Mouse (Mus musculus) layer of hippocampus, postnatal 10 days (tissue): ENCODE results near the gene Abo. TPM values are rescaled to one million over a fixed set of nuclear protein-coding genes. Genes with fewer than 3 reads are reported as not detected.

Experiments
- DNase-seq, 2 experiments: peaks; one replicate each; pipeline ENCODE4 v3.0.0; 2021; ENCODE audit warnings: low spot score in 2 of 2
- total RNA-seq, 2 experiments: library from RNA; stranded (reverse); gene quantifications; 2 replicates each; pipeline ENCODE4 v1.2.3; 2021

The Abo gene
- total RNA-seq, 2 experiments from 2014 or later: not detected

DNA sequence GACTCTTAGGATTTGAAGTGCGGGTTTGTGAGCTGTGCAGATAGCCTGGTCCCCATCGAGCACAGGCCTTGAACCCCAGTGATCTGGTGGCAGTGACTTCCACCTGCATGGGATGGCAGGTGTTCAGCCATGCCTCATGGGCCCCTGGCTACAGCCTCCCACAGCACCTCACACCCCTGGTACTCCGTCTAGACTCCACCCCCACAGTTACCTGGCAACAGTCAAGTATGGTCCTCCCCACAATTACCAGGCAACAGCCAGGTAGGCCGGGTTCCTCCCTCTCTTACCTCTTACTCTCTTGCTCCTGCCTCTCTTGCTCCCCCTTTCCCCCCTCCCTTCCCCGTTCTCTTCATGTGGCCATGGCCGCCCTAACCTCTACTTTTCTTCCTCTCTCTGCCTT, 5.9 kb upstream of the Abo start:
- DNase-seq: no peak

- DNase-seq: no peak
Observed at GRCm38 (mm10) chr2:26862856-26863255, 1.9 kb downstream of the Abo start.

DNA sequence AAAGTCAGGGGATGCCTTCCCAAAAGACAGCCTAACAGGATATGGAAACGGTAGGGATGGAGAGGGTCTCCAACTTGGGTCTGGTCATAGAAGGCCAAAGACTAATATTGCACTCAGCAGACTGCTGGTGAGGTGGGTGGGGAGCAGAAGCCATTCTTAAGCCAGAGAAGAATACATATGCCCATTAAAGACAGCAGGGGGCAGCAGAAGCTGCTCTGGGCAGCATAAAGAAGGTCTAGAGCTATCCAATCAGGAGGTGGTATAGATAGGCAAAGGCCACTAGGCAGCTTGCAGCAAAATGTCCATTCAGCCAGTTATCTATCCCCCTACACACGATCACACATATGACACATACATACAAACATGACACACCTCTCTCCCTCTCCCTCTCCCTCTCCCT, 17.1 kb downstream of the Abo start:
- DNase-seq: peak; percentile 6 to 15

GRCm38 (mm10) chr2:26832478-26832877, 32.3 kb downstream of the Abo start:
- DNase-seq: no peak

GRCm38 (mm10) chr2:26828047-26828446, 36.7 kb downstream of the Abo start:
- no peak for DNase-seq

DNA sequence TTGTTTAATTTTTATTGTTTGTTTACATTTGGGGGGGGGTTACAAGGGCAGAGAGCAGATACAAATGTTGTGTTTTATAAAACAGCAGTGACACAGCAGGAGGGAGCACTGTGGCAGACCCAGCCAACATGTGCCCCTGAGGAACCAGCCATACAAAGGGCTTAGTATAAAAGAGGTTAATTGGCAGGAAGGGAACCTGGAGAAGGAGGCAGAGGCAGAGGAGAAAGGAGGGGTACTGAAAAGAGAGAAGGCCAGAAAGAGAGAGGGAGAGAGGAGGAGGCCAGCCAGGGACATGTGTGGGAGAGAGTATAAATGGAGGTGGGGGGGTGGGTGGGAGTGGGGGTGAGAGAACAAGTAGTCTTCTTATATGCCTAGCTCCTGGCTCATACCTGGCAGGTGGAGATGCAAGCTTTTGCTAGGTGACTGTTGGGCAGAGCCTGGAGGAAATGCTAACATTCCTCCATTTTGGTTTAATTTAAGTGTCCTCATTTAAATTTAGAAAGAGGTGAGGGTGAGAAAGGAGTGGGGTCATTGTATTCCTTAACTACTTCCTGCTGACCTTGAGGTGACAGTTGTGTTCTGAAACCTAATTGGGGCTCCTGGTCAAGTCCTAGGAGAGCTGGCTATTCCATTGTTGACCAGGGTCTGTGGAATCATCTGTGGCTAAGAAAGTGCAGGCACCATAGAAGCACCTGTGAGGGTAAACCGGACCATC, 37.4 kb downstream of the Abo start:
- DNase-seq: no peak

Other genes with a start within 250 kb of the Abo start
- gene Fam69b, start 236.5 kb downstream of the Abo start, total RNA-seq: 10 to 100 TPM; 75.0 to 82.7 TPM
- not detected for gene Lcn4, start 193.7 kb downstream of the Abo start, total RNA-seq
- 10 to 100 TPM; 31.5 to 33.9 TPM for gene Surf6, start 37.9 kb upstream of the Abo start, total RNA-seq
- gene Med22, start 45.7 kb upstream of the Abo start, total RNA-seq: 10 to 100 TPM; 44.5 to 45.9 TPM
- 100 to 1,000 TPM; 346 to 356 TPM for gene Rpl7a, start 45.8 kb upstream of the Abo start, total RNA-seq
- 10 to 100 TPM; 35.4 to 38.7 TPM for gene Surf2, start 51.4 kb upstream of the Abo start, total RNA-seq
- 10 to 100 TPM; 81.5 to 83.5 TPM for gene Surf1, start 51.6 kb upstream of the Abo start, total RNA-seq
- gene Surf4, start 68.9 kb upstream of the Abo start, total RNA-seq: 10 to 100 TPM; 62.1 to 64.0 TPM
- gene Stkld1, start 69.1 kb upstream of the Abo start, total RNA-seq: under 1 TPM; 0.20 to 0.39 TPM
- 10 to 100 TPM; 49.2 to 51.9 TPM for gene Rexo4, start 99.4 kb upstream of the Abo start, total RNA-seq
- 1 to 10 TPM; 1.3 to 1.4 TPM for gene Adamts13, start 108.4 kb upstream of the Abo start, total RNA-seq
- 10 to 100 TPM; 63.2 to 63.3 TPM for gene Cacfd1, start 144.9 kb upstream of the Abo start, total RNA-seq
- 10 to 100 TPM; 44.3 to 44.9 TPM for gene Slc2a6, start 163.0 kb upstream of the Abo start, total RNA-seq
- gene Mymk, start 207.2 kb upstream of the Abo start, total RNA-seq: 1 to 10 TPM; 1.0 to 1.4 TPM
- 10 to 100 TPM; 16.1 to 18.1 TPM for gene Adamtsl2, start 214.4 kb upstream of the Abo start, total RNA-seq